Mouse (Mus musculus) left cerebral cortex, postnatal 25 days (tissue): ENCODE data around the gene Nrk. TPM values are rescaled to one million over a fixed set of nuclear protein-coding genes. Genes with fewer than 3 reads are reported as not detected.

ENCODE experiments used
- total RNA-seq, 2 experiments: library from RNA; stranded (reverse); gene quantifications; 2 replicates each; pipeline ENCODE4 v1.2.3; 2021

Gene Nrk
- total RNA-seq, 2 experiments from 2014 or later = 0.07 TPM

Other genes starting within 250 kb of the Nrk start
- gene Serpina7, start 170.8 kb downstream of the Nrk start, total RNA-seq = not detected
- gene 4930513O06Rik, start 171.8 kb downstream of the Nrk start, total RNA-seq = not detected